In the genomic region with DNA sequence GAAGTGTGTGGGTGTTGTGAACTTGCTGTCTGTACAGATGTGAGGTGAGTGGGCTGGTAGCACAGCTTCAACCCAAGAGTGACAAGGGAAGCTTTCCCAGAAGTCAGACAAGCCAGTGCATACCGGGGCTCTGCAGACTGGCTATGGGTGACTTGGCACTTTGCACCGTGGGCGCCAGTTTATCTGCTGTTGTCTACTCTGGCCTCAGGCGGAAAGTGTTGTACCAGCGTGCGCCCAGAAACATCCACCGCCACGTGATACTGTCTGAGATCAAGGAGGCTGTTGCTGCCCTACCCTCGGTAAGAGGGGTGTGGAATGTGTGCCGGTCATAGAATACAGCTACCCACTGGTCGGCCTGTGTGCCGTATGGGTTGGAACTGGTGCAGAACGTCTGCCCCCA, we compare ENCODE assay signal across 21 mouse cellular contexts. TPM values are rescaled to one million over a fixed set of nuclear protein-coding genes. Genes with fewer than 3 reads are reported as not detected.
"Had no signal": no experiment of that assay in that cellular context is flagged by ENCODE, and none has a peak within 500 bp of the region (broad histone marks: within the 10 kb centered on the region; RNA-seq: fewer than 3 reads in every experiment).

No protein-coding gene starts in this region.

- H3K9ac ChIP-seq: limb, embryonic 13.5 days; midbrain, embryonic 15.5 days; neural tube, embryonic 12.5 days had no signal

- H3K27ac ChIP-seq: kidney, postnatal 0 days; layer of hippocampus, adult 2 months; limb, embryonic 13.5 days; midbrain, embryonic 10.5 days; midbrain, embryonic 15.5 days; neural tube, embryonic 12.5 days had no signal

- H3K9me3 ChIP-seq: limb, embryonic 13.5 days; midbrain, embryonic 10.5 days; midbrain, embryonic 15.5 days; neural tube, embryonic 12.5 days had no signal

- H3K4me1 ChIP-seq: limb, embryonic 13.5 days; midbrain, embryonic 10.5 days; midbrain, embryonic 15.5 days; neural tube, embryonic 12.5 days had no signal

- ATAC-seq: midbrain, embryonic 15.5 days had no signal

- H3K4me2 ChIP-seq: limb, embryonic 13.5 days; liver, embryonic 11.5 days; midbrain, embryonic 15.5 days; neural tube, embryonic 12.5 days had no signal

- DNase-seq: kidney, adult 11 months; kidney, adult 9 months; kidney, postnatal 36 days; left cerebral cortex, postnatal 4 days; lung, adult 18-20 months; lung, postnatal 10 days; lung, postnatal 4 days; right cerebral cortex, postnatal 4 days; spleen, adult 18-20 months; thymus, adult 18-20 months; thymus, postnatal 25 days had no signal

- H3K4me3 ChIP-seq: layer of hippocampus, adult 2 months; limb, embryonic 13.5 days; midbrain, embryonic 10.5 days; midbrain, embryonic 15.5 days; neural tube, embryonic 12.5 days had no signal

- H3K27me3 ChIP-seq: limb, embryonic 13.5 days; midbrain, embryonic 15.5 days; neural tube, embryonic 12.5 days had no signal

RNA-seq across cellular contexts. Expression of a gene that starts 8.6 kb away (rescaled TPM):
- total RNA-seq: layer of hippocampus, adult 2 months; left cerebral cortex, postnatal 10 days; left cerebral cortex, postnatal 4 days; monocyte, adult 5-6 weeks; neutrophil, adult 5-6 weeks had no signal
- polyA plus RNA-seq: kidney, postnatal 0 days had no signal

RNA-seq across cellular contexts. Expression of a gene that starts 12.9 kb away (rescaled TPM):
- total RNA-seq: neutrophil, adult 5-6 weeks had no signal
